Mouse (Mus musculus) inflammation-experienced regulatory T-cells (primary cell): ENCODE results near the gene Rfxank. TPM values are rescaled to one million over a fixed set of nuclear protein-coding genes. Genes with fewer than 3 reads are reported as not detected.

Experiments used
- polyA plus RNA-seq, 2 experiments: library from polyadenylated mRNA; unstranded; fragments of 100-300 nt; shearing (Covaris generic); gene quantifications; one replicate each; pipeline ENCODE4 v1.2.1; 2017

Rfxank gene
- 10 to 100 TPM; 40.9 to 46.2 TPM for polyA plus RNA-seq

DNA sequence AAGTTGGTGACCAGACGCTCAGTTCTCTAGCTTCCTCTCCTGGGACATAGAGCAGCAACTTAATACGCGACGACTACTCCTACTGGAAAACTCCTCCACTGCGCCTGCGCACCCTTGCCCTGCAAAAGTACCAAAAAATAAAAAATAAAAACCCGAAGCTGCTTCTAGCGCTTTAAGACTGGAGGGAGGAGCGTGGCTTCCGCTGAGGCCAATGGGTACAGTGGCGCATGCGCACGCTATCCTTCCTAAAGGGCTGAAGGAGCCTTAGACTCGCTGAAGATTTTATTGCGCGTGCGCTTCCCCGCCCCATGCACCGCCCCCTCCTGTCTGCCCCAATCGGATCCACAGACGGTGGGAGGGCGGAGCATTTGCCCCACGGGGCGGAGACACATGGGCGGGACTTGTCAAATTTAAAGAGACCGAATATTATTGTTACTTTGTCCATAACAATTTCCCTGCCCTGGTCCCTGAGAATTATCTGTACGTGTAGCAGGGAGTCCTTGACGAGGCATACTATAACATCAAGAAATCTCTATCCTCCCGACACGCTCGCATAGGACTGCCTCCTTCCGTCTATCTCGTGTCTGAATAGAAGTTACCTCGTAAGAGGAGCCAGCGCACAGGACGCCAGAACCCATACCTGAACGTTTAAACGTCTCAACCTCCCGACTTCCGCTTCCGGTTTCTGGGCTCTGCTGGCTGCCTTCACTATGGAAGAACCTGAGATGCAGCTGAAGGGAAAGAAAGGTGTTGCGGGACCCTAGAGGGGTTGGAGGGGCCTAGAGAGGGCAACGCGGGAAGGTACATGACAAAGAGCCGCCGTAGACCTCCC, at the start of gene Rfxank, which contains the start of the genes Borcs8 and Mef2b:
TSS of gene Rfxank (minus strand) at position 129 of the 832 bp plus-strand sequence.
TSS of gene Borcs8 (plus strand) at position 474 of the 832 bp plus-strand sequence.
TSS of gene Mef2b (plus strand) at position 686 of the 832 bp plus-strand sequence.

DNA sequence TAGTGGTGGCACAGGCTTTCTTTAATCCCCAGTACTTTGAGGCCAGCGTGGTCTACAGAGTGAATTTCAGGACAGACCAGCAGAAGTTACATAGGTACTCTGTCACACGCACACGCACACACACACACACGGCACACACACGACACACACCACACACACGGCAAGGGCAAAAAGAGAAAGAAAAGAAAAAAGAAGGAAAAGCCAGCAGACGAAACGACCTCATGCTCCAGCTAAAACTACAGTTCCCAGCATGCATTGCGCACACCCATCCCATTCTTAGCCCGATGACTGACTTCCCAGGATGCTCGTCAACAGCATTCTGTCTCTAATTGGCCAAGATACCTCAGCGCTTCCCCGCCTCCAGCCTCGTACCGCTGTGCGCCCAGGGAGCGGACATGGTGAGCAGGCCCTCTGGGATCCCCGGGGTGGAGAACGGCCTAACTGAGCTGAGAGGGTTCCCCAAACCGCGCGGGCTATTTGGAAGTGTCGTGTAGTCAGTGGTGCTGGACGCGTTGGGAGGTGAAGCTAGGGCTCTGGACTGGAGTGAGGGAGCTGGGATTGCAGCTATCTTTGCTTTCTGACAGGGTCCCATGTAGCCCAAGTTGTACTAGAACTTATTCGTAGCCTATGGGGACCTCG, 33.2 kb upstream of the Rfxank start, which contains the start of gene Tmem161a:
TSS of gene Tmem161a (plus strand) at position 314 of the 639 bp plus-strand sequence.

DNA sequence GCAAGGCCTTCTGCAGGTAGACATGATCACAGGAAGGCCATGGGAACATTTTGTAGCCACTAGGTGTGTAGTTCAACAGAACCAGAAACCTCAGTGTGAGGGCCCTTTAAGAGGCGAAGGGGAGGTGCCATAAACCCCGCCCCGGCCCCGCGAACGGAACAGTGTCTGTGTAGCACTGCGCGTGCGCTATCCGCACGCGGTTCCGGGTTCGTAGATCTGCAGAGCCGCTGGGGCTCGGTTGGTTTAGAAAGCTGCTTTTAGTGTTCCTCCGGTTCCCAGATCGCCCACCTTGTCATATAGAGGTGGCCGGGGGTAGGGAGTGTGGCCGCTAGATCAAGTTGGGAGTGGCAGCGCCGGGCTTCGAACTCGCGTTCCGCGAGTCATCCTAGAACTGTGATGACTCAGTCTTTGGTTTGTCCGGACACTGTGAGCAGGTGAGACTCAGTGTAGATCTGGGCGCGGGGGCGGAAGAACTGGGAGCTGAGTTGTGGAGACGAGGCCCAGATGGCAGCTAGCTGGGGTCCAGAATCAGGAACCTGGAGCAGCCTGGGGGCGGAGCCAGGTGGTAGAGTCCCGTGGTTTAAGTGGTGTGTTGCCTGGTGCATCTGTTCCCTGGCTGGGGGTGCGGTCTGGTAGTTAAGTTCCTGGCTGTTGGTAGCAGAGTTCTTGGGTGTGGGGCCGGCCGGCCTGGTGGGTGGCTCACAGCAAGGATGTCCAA, 7.6 kb downstream of the Rfxank start, which contains the start of gene Nr2c2ap:
TSS of gene Nr2c2ap (plus strand) at position 168 of the 718 bp plus-strand sequence.

DNA sequence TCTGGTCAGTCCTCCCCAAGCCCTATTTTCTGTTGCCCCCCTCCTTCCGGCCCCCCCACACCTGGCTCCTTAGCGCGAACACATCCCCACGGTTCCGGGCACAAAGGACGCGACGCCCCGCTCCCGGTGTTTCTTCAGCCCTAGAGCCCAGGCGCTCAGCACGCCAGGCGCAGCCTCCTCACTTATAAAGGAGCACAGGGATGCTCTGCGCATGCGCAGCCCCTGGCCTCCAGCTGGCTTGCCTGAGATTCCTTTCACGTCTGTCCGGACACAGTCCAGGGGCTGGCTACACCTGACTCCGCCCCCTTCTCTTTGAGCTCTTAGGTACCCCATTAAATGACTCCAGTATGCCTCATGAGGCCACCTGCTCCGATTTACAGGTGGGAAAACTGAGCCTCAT, 18.3 kb downstream of the Rfxank start, which contains the start of gene Ncan:
TSS of gene Ncan (minus strand) at position 207 of the 400 bp plus-strand sequence.

DNA sequence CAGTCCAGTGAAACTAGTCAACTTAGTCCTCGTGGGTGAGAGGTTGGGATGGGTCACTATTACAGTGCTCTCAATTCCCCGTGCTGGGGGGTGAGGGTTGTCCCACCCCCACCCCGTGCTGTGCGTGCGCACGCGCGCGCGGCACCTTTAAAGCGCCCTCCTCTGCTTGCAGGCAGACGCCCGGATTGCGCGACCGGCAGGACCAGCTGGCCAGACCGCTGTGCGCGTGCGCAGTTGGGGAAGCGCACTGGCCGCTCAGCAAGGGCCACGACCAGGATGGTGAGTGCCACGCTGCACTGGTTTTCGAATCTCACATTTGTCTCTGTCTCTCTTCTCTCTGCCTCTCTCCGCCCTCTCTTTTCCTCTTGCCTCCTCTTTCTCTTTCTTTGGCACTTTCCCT, 55.7 kb downstream of the Rfxank start, which contains the start of gene Hapln4:
TSS of gene Hapln4 (plus strand) at position 173 of the 400 bp plus-strand sequence.

Other genes starting within 250 kb of the Rfxank start
- 1 to 10 TPM; 4.3 to 5.5 TPM for gene Tssk6, start 237.0 kb downstream of the Rfxank start, polyA plus RNA-seq
- 100 to 1,000 TPM; 156 to 161 TPM for gene Ndufa13, start 236.6 kb downstream of the Rfxank start, polyA plus RNA-seq
- 1 to 10 TPM in 1 of 2 experiments, not detected in 1; 2.0 TPM for gene Yjefn3, start 236.4 kb downstream of the Rfxank start, polyA plus RNA-seq
- 100 to 1,000 TPM; 126 to 142 TPM for gene Gatad2a, start 142.8 kb downstream of the Rfxank start, polyA plus RNA-seq
- 100 to 1,000 TPM in 1 of 2 experiments, 10 to 100 TPM in 1; 97.7 to 107 TPM for gene Mau2, start 96.4 kb downstream of the Rfxank start, polyA plus RNA-seq
- 10 to 100 TPM; 59.2 to 60.4 TPM for gene Sugp1, start 96.3 kb downstream of the Rfxank start, polyA plus RNA-seq
- 1 to 10 TPM in 1 of 2 experiments, not detected in 1; 2.4 TPM for gene Tm6sf2, start 66.2 kb downstream of the Rfxank start, polyA plus RNA-seq
- 1 to 10 TPM in 1 of 2 experiments, under 1 TPM in 1; 0.36 to 1.0 TPM for gene Hapln4, start 55.7 kb downstream of the Rfxank start, polyA plus RNA-seq
- under 1 TPM; 0.04 to 0.65 TPM for gene Ncan, start 18.3 kb downstream of the Rfxank start, polyA plus RNA-seq
- gene Nr2c2ap, start 7.8 kb downstream of the Rfxank start, polyA plus RNA-seq: 10 to 100 TPM; 45.5 to 55.2 TPM
- gene Borcs8, start 345 bp upstream of the Rfxank start, polyA plus RNA-seq: 10 to 100 TPM; 57.6 to 64.3 TPM
- under 1 TPM; 0.58 to 0.80 TPM for gene Mef2b, start 557 bp upstream of the Rfxank start, polyA plus RNA-seq
- gene Tmem161a, start 33.2 kb upstream of the Rfxank start, polyA plus RNA-seq: 10 to 100 TPM; 40.1 to 42.8 TPM
- gene Slc25a42, start 73.2 kb upstream of the Rfxank start, polyA plus RNA-seq: 10 to 100 TPM; 11.3 to 13.4 TPM
- 10 to 100 TPM; 34.2 to 37.0 TPM for gene Sugp2, start 95.1 kb upstream of the Rfxank start, polyA plus RNA-seq
- 10 to 100 TPM in 1 of 2 experiments, 1 to 10 TPM in 1; 8.5 to 10.7 TPM for gene Armc6, start 95.3 kb upstream of the Rfxank start, polyA plus RNA-seq
- 1 to 10 TPM; 1.6 to 8.4 TPM for gene Homer3, start 143.7 kb upstream of the Rfxank start, polyA plus RNA-seq
- 10 to 100 TPM; 51.5 to 62.1 TPM for gene Ddx49, start 163.3 kb upstream of the Rfxank start, polyA plus RNA-seq
- 100 to 1,000 TPM; 335 to 351 TPM for gene Cope, start 163.4 kb upstream of the Rfxank start, polyA plus RNA-seq
- under 1 TPM; 0.11 to 0.55 TPM for gene Cers1, start 176.6 kb upstream of the Rfxank start, polyA plus RNA-seq
- gene Gdf1, start 190.7 kb upstream of the Rfxank start, polyA plus RNA-seq: under 1 TPM; 0.51 to 0.95 TPM
- gene Upf1, start 214.1 kb upstream of the Rfxank start, polyA plus RNA-seq: 10 to 100 TPM; 78.8 to 89.3 TPM
- 1 to 10 TPM; 2.0 to 2.9 TPM for gene Comp, start 234.4 kb upstream of the Rfxank start, polyA plus RNA-seq